Mouse (Mus musculus) cerebellum, postnatal 25 days (tissue): ENCODE measurements around the gene Scn5a.
A peak's percentile ranks its signal among the peaks of the same experiment; 100 is the strongest.

ENCODE experiments used
- DNase-seq, 2 experiments: peaks; one replicate each; pipeline ENCODE4 v3.0.0; 2021; ENCODE audit warnings: mixed read lengths in 2 of 2

The Scn5a gene

GRCm38 (mm10) chr9:119455967-119456366, 122.8 kb downstream of the Scn5a start:
- no peak for DNase-seq

GRCm38 (mm10) chr9:119445737-119446136, 133.1 kb downstream of the Scn5a start:
- DNase-seq, result no peak

DNA sequence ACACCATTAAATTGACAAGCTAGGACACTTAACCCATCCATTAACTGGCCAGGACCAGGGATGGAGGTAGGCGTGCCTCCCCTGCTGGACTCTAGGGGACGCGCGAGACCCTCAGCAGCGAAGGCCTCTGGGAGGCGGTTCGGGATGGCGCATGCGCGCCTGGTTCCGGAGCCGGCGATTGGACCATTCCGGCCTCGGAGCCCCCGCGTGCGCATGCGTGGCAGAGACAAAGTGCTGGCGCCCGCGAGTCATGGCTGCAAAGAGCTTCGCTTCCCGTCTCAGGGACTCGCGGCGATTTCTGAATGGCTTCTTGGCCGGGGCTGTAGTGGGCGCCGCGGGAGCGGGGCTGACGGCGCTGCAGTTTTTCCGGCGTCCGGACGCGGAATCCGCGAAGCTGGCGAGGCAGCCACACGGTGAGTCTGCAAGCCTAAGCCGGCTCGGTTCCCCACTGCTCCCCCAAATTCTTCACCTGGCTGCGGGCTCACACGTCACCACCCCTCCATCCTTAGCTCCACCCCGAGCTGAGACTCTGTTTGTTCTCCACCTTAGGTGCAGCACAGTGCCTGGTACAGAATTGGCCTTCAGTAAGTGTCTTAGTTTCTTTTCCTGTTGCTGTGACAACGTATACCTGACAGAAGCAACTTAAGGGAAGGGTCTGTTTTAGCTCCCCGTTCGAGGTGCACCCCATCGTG, 133.9 kb downstream of the Scn5a start, which contains the start of gene Exog:
Gene Exog (plus strand): TSS at position 206 of the 692 bp plus-strand sequence.
- DNase-seq, result peak; percentile 99 to 100

DNA sequence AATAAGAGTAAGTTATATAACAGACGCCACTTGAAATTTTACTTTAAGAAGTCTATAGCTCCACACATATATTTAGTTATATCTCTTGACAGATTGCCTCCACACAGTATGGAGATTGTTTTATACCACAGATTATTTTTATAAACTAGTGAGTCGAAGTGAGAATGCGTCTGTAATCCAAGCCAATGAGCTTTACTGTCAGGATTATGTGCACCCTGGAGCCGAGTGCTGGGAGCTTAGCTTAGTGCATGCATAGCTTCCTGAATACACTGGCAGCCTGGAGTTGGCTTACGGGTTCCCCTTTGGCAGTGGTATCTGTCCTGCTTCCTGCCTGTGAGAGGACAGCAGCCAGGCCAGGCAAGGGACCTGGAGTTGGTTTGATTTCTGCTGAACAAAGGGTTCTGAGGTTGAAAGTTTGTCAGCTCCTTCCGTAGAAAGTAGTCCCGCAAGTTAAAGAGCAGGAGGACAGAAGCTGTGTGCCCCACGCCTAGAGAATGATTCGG, 140.3 kb downstream of the Scn5a start:
- DNase-seq, result peak in 1 of 2 experiments; percentile 33

DNA sequence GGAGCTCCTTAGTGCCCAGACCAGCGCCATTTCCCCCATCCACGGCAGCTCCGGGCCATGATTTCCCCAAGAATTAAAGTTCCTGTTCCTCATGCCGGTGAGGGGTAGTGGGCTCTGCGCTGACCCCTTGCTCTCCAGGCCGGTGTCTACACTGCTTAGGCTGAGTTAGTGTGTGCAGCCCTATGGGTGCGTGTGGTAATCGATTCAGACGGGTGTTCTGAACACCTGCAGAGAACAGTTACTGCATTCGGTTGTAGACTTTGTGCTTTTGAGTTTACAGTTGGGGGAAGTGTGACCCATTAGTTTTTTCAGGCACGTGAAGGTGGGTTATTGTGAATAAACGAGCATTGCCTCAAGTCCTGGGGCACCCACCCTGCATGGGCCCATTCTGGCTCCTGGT, 140.8 kb downstream of the Scn5a start:
- DNase-seq, result no peak

GRCm38 (mm10) chr9:119435855-119436254, 143.0 kb downstream of the Scn5a start:
- DNase-seq, result no peak
